Mouse (Mus musculus) olfactory bulb, adult 2 months (tissue): ENCODE measurements around the gene Smarcb1. TPM values are rescaled to one million over a fixed set of nuclear protein-coding genes. Genes with fewer than 3 reads are reported as not detected.

ENCODE experiments used
- H3K27ac ChIP-seq: fragments of 200-500 bp; 2 replicates; pipeline ENCODE4 v1.5.1; 2012; ENCODE audit warnings: low read depth, low read length; ENCODE audit not compliant: insufficient read depth
- H3K4me1 ChIP-seq: fragments of 200-500 bp; 2 replicates; pipeline ENCODE4 v1.6.1; 2012; ENCODE audit warnings: low read length; ENCODE audit not compliant: control insufficient read depth, insufficient read depth
- H3K4me3 ChIP-seq: fragments of 200-500 bp; 2 replicates; pipeline ENCODE4 v1.5.1; 2012; ENCODE audit warnings: mild to moderate bottlenecking, low read depth, low read length, moderate library complexity; ENCODE audit not compliant: insufficient read depth
- CTCF ChIP-seq: fragments of 200-500 bp; IDR thresholded peaks from 2 replicates; pipeline ENCODE4 v1.5.1; 2012; ENCODE audit warnings: low read depth, mild to moderate bottlenecking, low read length, moderate library complexity; ENCODE audit not compliant: insufficient read depth
- POLR2A ChIP-seq: fragments of 200-500 bp; IDR thresholded peaks from 2 replicates; pipeline ENCODE4 v1.6.1; 2012; ENCODE audit warnings: mild to moderate bottlenecking, low read depth, low read length, moderate library complexity; ENCODE audit not compliant: insufficient read depth
- WGBS: fragments of 180-500 bp; shearing (Covaris S2); methylation state at CpG from one replicate; pipeline ENCODE4 v1.1.7; 2018; 5-methylcytosine and 5-hydroxymethylcytosine counted together
- polyA plus RNA-seq: library from polyadenylated mRNA; stranded (reverse); fragments of >200 nt; gene quantifications from 2 replicates; pipeline ENCODE4 v1.2.4, GENCODE M21; 2012; ENCODE audit warnings: low replicate concordance; ENCODE audit not compliant: missing spikeins, insufficient read depth, insufficient read length

The Smarcb1 gene
- polyA plus RNA-seq, 1 experiment, result not detected

DNA sequence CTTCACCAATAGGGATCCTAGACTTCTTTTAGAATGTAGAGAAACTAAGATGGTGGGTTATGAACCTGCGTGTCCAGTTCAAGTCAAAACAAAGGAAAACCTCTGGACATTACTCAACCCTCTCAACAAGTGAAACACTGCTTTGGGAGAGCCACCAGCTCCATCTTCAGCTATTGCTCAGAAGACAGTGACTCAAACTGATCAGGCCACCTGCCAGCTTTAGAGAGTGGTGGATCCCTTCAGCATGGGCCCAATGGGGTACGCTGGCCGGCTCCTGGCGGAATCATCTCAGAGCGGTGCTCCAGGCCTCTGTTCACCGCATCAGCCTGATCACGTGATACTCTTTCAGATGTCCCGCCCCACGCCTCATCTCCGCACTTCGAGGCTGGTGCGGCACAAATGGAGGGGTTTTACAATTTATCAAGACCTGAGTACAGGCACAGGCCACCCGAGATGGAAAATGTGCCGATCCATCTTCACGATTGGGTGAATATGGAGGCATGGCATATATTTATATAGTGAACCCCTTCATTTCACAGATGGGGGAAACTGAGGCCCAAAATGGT is 65.9 kb downstream of the Smarcb1 start:
- Histone ChIP-seq H3K4me3 (no peak overlapping the region), H3K27ac (no peak overlapping the region), H3K4me1 (peaks cover 13% of the 10 kb centered on the region)
- WGBS, result 91% methylated on average over 15 of the region's 15 CpGs
- TF ChIP-seq POLR2A, result no peak
- TF ChIP-seq CTCF, result no peak

DNA sequence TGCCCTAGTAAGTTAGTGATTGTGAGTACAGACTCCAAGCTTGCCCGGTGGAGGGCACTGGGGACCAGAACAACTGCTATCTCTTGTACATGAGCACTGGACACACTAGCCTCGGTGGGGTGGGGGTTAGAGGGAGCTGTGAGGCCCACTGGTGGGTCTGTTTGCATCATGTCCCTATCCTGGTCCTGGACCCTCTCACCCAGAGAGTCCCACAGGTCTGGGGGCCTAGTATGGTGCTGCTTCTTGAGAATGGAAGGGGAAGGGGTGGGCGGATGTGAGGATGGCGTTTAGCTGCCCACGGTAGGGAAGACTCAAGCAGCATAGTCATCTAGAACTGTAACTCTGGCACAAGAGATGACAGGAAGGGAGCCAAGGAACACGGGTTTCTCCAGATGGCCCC is 66.6 kb downstream of the Smarcb1 start:
- no peak for TF ChIP-seq CTCF
- no peak for TF ChIP-seq POLR2A
- peaks cover 13% of the 10 kb centered on the region for H3K4me1 ChIP-seq
- 64% methylated on average over 6 of the region's 6 CpGs for WGBS
- no peak overlapping the region for H3K27ac ChIP-seq
- H3K4me3 ChIP-seq, result no peak overlapping the region

DNA sequence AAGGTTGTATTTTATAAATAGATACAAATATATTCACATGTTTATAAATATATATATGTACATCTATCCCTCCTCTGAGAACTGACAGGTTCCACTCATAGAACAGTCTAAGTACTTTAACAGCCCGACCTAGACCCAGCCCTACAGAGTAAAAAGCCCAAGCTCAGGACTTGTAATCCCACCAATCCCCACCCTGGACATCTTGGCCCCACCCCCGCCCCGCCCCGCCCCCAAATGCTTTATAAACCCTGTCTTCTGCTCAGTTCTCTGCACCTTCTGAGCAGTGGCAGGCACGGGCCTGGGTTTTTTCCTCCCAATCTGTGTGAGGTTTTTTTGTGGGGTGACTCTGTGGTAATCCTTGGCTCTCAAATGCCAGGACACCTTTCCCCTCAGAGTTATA is 67.3 kb downstream of the Smarcb1 start:
- Histone ChIP-seq H3K4me1 (peaks cover 10% of the 10 kb centered on the region), H3K27ac (no peak overlapping the region), H3K4me3 (no peak overlapping the region)
- TF ChIP-seq POLR2A (no peak), CTCF (no peak)
- WGBS, result 52% methylated on average over 5 of the region's 5 CpGs

DNA sequence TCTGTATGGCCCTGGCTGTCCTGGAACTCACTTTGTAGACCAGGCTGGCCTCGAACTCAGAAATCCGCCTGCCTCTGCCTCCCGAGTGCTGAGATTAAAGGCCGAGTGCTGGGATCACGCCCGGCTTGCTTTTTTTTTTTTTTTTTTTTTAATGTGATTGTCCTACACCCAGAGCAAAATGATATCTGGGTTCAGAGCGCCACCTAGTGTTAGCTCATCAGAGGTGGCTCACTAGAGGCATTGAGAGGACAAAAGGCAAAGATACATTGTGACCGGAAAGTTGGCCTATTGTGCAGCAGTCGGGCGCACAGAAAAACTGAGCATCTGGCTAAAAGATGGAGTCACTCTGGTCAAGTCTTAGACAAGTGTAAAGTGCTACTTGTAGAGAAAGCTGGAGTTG is 68.0 kb downstream of the Smarcb1 start:
- H3K4me1 ChIP-seq, result peaks cover 5% of the 10 kb centered on the region

DNA sequence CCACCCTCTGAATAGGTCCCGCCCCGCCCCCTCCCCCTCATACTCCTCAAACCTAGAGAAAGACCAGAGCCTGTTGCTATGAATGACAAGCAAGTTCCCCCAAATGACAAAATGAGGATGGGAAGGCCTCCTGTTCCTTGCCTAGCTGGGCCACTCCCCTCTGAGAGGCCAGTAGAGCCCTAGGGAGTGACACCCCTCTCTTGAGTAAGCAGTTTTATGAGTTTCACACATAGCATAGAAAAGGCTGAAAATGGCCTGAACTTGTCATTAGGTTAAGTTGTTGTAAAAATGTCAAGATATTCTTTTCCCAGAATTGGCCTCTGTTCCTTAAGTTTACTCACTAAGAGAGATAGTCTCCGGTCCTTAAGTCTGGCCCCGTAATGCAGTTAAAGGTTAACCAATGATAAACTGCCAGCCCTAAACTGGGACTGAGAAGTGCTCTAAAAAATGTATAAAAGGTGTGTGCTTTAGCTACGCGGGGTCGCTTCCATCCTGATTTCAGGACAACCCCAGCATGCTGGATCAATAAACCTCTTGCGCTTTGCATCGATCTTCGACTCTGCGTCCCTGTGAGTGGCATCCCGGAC is 68.8 kb downstream of the Smarcb1 start:
- Histone ChIP-seq H3K27ac (no peak overlapping the region), H3K4me3 (no peak overlapping the region)
- WGBS, result 95% methylated on average over 12 of the region's 12 CpGs

More for the DNA sequence above, 68.0 kb downstream of the Smarcb1 start:
- H3K27ac ChIP-seq, result no peak overlapping the region
- H3K4me3 ChIP-seq, result no peak overlapping the region
- 14% methylated on average over 10 of the region's 10 CpGs for WGBS
- TF ChIP-seq CTCF (no peak), POLR2A (no peak)

DNA sequence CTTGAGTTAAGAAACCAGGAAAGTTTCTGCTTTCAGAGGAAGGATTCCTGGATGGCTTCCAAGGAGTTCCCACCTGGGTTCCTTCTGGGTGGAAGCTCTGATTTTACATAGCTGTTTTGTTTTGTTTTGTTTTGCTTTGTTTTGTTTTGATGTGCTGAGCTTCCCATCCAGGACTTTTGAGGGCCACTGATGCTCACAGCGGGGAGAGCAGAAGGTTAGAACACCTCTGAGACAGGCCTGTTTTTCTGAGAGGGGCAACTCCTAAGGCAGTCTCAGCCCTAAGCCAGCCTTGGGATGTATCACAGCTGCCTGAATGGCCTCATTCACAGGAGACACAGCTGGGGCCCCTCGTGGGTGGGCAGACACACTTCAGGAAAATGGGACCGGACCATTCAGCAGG is 69.7 kb downstream of the Smarcb1 start:
- TF ChIP-seq CTCF, result no peak
- no peak for TF ChIP-seq POLR2A
- WGBS, result 74% methylated on average over 3 of the region's 3 CpGs
- no peak overlapping the region for H3K27ac ChIP-seq
- no peaks in the 10 kb centered on the region; the same call in 1 of the 2 replicates for H3K4me1 ChIP-seq
- H3K4me3 ChIP-seq, result no peak overlapping the region

More for the DNA sequence above, 68.8 kb downstream of the Smarcb1 start:
- no peak for TF ChIP-seq POLR2A
- no peak for TF ChIP-seq CTCF
- H3K4me1 ChIP-seq, result peaks cover 1% of the 10 kb centered on the region

DNA sequence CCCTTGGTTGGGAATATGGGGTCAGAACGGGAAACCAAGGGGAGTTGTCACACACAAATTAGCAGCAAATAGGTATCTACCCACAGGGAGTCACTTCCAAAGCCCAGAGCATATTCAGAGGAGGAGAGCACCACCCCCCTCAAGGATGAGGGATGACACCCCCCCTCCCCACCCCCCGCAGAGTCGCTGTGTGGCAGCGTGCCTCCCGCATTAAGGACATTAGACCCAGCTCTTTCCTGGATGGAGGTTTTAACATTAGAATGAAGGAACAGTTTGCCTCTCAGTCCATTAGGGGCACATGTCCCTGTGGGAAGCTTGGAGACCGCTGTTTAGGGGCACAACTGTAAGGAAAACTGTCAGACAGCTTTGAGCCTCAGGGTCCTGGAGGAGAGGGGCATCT is 70.3 kb downstream of the Smarcb1 start:
- Histone ChIP-seq H3K27ac (no peak overlapping the region), H3K4me1 (no peaks in the 10 kb centered on the region; the same call in 1 of the 2 replicates), H3K4me3 (no peak overlapping the region)
- TF ChIP-seq CTCF, result no peak
- TF ChIP-seq POLR2A, result no peak
- 12% methylated on average over 6 of the region's 6 CpGs for WGBS

DNA sequence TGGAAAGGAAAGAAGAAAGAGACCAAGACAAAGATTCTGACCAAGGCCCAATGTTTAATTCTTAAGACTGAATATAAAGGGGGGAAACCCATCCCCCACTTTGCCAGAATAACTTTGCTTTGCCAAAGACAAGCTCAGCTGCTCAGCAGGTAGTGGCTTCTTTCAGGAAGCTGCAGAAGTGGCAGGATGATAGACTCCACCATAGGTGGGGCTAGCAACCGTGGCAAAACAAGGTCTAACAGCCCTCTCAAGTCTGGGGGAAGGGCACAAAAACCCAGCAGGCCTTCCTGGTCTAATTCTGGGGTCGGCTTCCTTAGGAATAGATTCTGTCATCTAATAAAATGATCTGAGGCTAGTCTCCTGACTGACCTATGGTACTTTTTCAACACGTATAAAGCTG is 73.0 kb downstream of the Smarcb1 start:
- TF ChIP-seq CTCF, result no peak
- TF ChIP-seq POLR2A, result no peak
- no peaks in the 10 kb centered on the region; the same call in 1 of the 2 replicates for H3K4me1 ChIP-seq
- 46% methylated on average over 3 of the region's 3 CpGs for WGBS
- H3K4me3 ChIP-seq, result no peak overlapping the region
- no peak overlapping the region for H3K27ac ChIP-seq

Other genes with a start within 250 kb of the Smarcb1 start
- not detected in 2 replicates for gene Cabin1, start 157.3 kb downstream of the Smarcb1 start, polyA plus RNA-seq
- not detected in 2 replicates for gene Ddt, start 148.2 kb downstream of the Smarcb1 start, polyA plus RNA-seq
- not detected in 2 replicates for gene Gm20441, start 140.7 kb downstream of the Smarcb1 start, polyA plus RNA-seq
- not detected in 2 replicates for gene Gstt3, start 140.2 kb downstream of the Smarcb1 start, polyA plus RNA-seq
- gene Gstt1, start 123.0 kb downstream of the Smarcb1 start, polyA plus RNA-seq, result not detected in 2 replicates
- gene Gstt4, start 99.1 kb downstream of the Smarcb1 start, polyA plus RNA-seq, result not detected in 2 replicates
- gene Gstt2, start 84.2 kb downstream of the Smarcb1 start, polyA plus RNA-seq, result not detected in 2 replicates
- gene Mif, start 61.4 kb downstream of the Smarcb1 start, polyA plus RNA-seq, result not detected in 2 replicates
- not detected in 2 replicates for gene Derl3, start 28.2 kb downstream of the Smarcb1 start, polyA plus RNA-seq
- gene Chchd10, start 11.5 kb upstream of the Smarcb1 start, polyA plus RNA-seq, result not detected in 2 replicates
- not detected in 2 replicates for gene Mmp11, start 14.9 kb upstream of the Smarcb1 start, polyA plus RNA-seq
- not detected in 2 replicates for gene Gm867, start 19.1 kb upstream of the Smarcb1 start, polyA plus RNA-seq
- gene Vpreb3, start 21.4 kb upstream of the Smarcb1 start, polyA plus RNA-seq, result not detected in 2 replicates
- not detected in 2 replicates for gene Gm5134, start 32.9 kb upstream of the Smarcb1 start, polyA plus RNA-seq
- not detected in 2 replicates for gene Zfp280b, start 111.0 kb upstream of the Smarcb1 start, polyA plus RNA-seq
- gene Slc5a4b, start 189.3 kb upstream of the Smarcb1 start, polyA plus RNA-seq, result not detected in 2 replicates
- gene Slc5a4a, start 225.8 kb upstream of the Smarcb1 start, polyA plus RNA-seq, result not detected in 2 replicates